Mouse (Mus musculus): ENCODE measurements around the gene Pde2a. TPM values are rescaled to one million over a fixed set of nuclear protein-coding genes. Genes with fewer than 3 reads are reported as not detected.

Gene Pde2a
- polyA plus RNA-seq, 1 experiment from 2014 or later, result 19.0 TPM

GRCm38 (mm10) chr7:101393694-101394504, 27.6 kb upstream of the Pde2a start:
- peak; percentile 89 for ATAC-seq (ENCODE audit: insufficient read depth, low FRiP score)
- WGBS, result 17% methylated on average over 8 of the region's 8 CpGs

GRCm38 (mm10) chr7:101394569-101394968, 26.9 kb upstream of the Pde2a start:
- Histone ChIP-seq H3K4me1 (ENCODE audit: control insufficient read depth, insufficient read depth, low read length) (peaks cover 43% of the 10 kb centered on the region), H3K4me2 (ENCODE audit: low read depth, low read length) (peak overlapping the region; percentile 59), H3K27ac (ENCODE audit: low read length) (peak overlapping the region; percentile 98), H3K36me3 (ENCODE audit: control insufficient read depth, insufficient read depth, low read length) (peaks cover 23% of the 10 kb centered on the region), H3K9ac (ENCODE audit: low read length) (peak overlapping the region; percentile 75), H3K27me3 (ENCODE audit: control insufficient read depth, insufficient read depth, low read length) (no peaks in the 10 kb centered on the region), H3K9me3 (replicated peaks; ENCODE audit: control insufficient read depth, low read length) (no peaks in the 10 kb centered on the region), H3K4me3 (replicated peaks; ENCODE audit: low read length) (peak overlapping the region; percentile 53)
- whole genome bisulfite sequencing, result 53% methylated on average over 3 of the region's 3 CpGs
- peak; percentile 1; the same call in 1 of the 2 replicates for ATAC-seq (ENCODE audit: insufficient read depth, low FRiP score)

More at GRCm38 (mm10) chr7:101393694-101394504, 27.6 kb upstream of the Pde2a start:
- peak overlapping the region; percentile 53 for H3K4me3 ChIP-seq (replicated peaks; ENCODE audit: low read length)
- H3K4me1 ChIP-seq (ENCODE audit: control insufficient read depth, insufficient read depth, low read length), result peaks cover 43% of the 10 kb centered on the region
- no peaks in the 10 kb centered on the region for H3K9me3 ChIP-seq (replicated peaks; ENCODE audit: control insufficient read depth, low read length)
- H3K4me2 ChIP-seq (ENCODE audit: low read depth, low read length), result peak overlapping the region; percentile 59
- H3K27me3 ChIP-seq (ENCODE audit: control insufficient read depth, insufficient read depth, low read length), result no peaks in the 10 kb centered on the region
- H3K9ac ChIP-seq (ENCODE audit: low read length), result peak overlapping the region; percentile 75
- peak overlapping the region; percentile 98 for H3K27ac ChIP-seq (ENCODE audit: low read length)
- H3K36me3 ChIP-seq (ENCODE audit: control insufficient read depth, insufficient read depth, low read length), result peaks cover 20% of the 10 kb centered on the region; the same call in 1 of the 2 replicates

GRCm38 (mm10) chr7:101395471-101395870, 26.0 kb upstream of the Pde2a start:
- H3K36me3 ChIP-seq (ENCODE audit: control insufficient read depth, insufficient read depth, low read length), result peaks cover 31% of the 10 kb centered on the region
- WGBS, result 40% methylated on average over 2 of the region's 2 CpGs
- peak overlapping the region; percentile 75 for H3K9ac ChIP-seq (ENCODE audit: low read length)
- H3K4me1 ChIP-seq (ENCODE audit: control insufficient read depth, insufficient read depth, low read length), result peaks cover 43% of the 10 kb centered on the region
- H3K4me3 ChIP-seq (replicated peaks; ENCODE audit: low read length), result peak overlapping the region; percentile 53
- peak; percentile 27; the same call in 1 of the 2 replicates for ATAC-seq (ENCODE audit: insufficient read depth, low FRiP score)
- peak overlapping the region; percentile 59 for H3K4me2 ChIP-seq (ENCODE audit: low read depth, low read length)
- H3K9me3 ChIP-seq (replicated peaks; ENCODE audit: control insufficient read depth, low read length), result no peaks in the 10 kb centered on the region
- peak overlapping the region; percentile 98 for H3K27ac ChIP-seq (ENCODE audit: low read length)
- H3K27me3 ChIP-seq (ENCODE audit: control insufficient read depth, insufficient read depth, low read length), result no peaks in the 10 kb centered on the region

GRCm38 (mm10) chr7:101397175-101397574, 24.3 kb upstream of the Pde2a start:
- peaks cover 46% of the 10 kb centered on the region for H3K36me3 ChIP-seq (ENCODE audit: control insufficient read depth, insufficient read depth, low read length)
- 85% methylated on average over 4 of the region's 4 CpGs for WGBS

GRCm38 (mm10) chr7:101401510-101401909, 20.0 kb upstream of the Pde2a start:
- 84% methylated on average over 7 of the region's 7 CpGs for whole genome bisulfite sequencing
- Histone ChIP-seq H3K4me2 (ENCODE audit: low read depth, low read length) (no peak overlapping the region), H3K9ac (ENCODE audit: low read length) (no peak overlapping the region), H3K27me3 (ENCODE audit: control insufficient read depth, insufficient read depth, low read length) (no peaks in the 10 kb centered on the region), H3K27ac (ENCODE audit: low read length) (no peak overlapping the region), H3K4me3 (replicated peaks; ENCODE audit: low read length) (no peak overlapping the region), H3K9me3 (replicated peaks; ENCODE audit: control insufficient read depth, low read length) (no peaks in the 10 kb centered on the region), H3K36me3 (ENCODE audit: control insufficient read depth, insufficient read depth, low read length) (peaks cover 67% of the 10 kb centered on the region), H3K4me1 (ENCODE audit: control insufficient read depth, insufficient read depth, low read length) (peaks cover 6% of the 10 kb centered on the region; the same call in 1 of the 2 replicates)
- ATAC-seq (ENCODE audit: insufficient read depth, low FRiP score), result no peak

More at GRCm38 (mm10) chr7:101397175-101397574, 24.3 kb upstream of the Pde2a start:
- H3K4me1 ChIP-seq (ENCODE audit: control insufficient read depth, insufficient read depth, low read length), result peaks cover 31% of the 10 kb centered on the region
- H3K27ac ChIP-seq (ENCODE audit: low read length), result no peak overlapping the region
- no peaks in the 10 kb centered on the region for H3K27me3 ChIP-seq (ENCODE audit: control insufficient read depth, insufficient read depth, low read length)
- no peak overlapping the region for H3K9ac ChIP-seq (ENCODE audit: low read length)
- ATAC-seq (ENCODE audit: insufficient read depth, low FRiP score), result no peak
- no peaks in the 10 kb centered on the region for H3K9me3 ChIP-seq (replicated peaks; ENCODE audit: control insufficient read depth, low read length)
- no peak overlapping the region for H3K4me3 ChIP-seq (replicated peaks; ENCODE audit: low read length)
- 0 out of 2 replicates have a peak overlapping the region, but pooled peaks have one; percentile 10 for H3K4me2 ChIP-seq (ENCODE audit: low read depth, low read length)

- no peak overlapping the region for H3K4me3 ChIP-seq (replicated peaks; ENCODE audit: low read length)
- H3K36me3 ChIP-seq (ENCODE audit: control insufficient read depth, insufficient read depth, low read length), result peaks cover 60% of the 10 kb centered on the region
- H3K4me2 ChIP-seq (ENCODE audit: low read depth, low read length), result no peak overlapping the region
- H3K27ac ChIP-seq (ENCODE audit: low read length), result no peak overlapping the region
- no peak for ATAC-seq (ENCODE audit: insufficient read depth, low FRiP score)
- no peaks in the 10 kb centered on the region for H3K27me3 ChIP-seq (ENCODE audit: control insufficient read depth, insufficient read depth, low read length)
- no peaks in the 10 kb centered on the region; the same call in 1 of the 2 replicates for H3K4me1 ChIP-seq (ENCODE audit: control insufficient read depth, insufficient read depth, low read length)
- 87% methylated on average over 5 of the region's 5 CpGs for WGBS
- H3K9ac ChIP-seq (ENCODE audit: low read length), result no peak overlapping the region
- no peaks in the 10 kb centered on the region for H3K9me3 ChIP-seq (replicated peaks; ENCODE audit: control insufficient read depth, low read length)
These were observed 17.7 kb upstream of the Pde2a start for GRCm38 (mm10) chr7:101403831-101404230.

- Histone ChIP-seq H3K4me2 (ENCODE audit: low read depth, low read length) (no peak within 1 kb of the TSS), H3K27me3 (ENCODE audit: control insufficient read depth, insufficient read depth, low read length) (no peaks in the 10 kb centered on the region), H3K4me3 (replicated peaks; ENCODE audit: low read length) (no peak within 1 kb of the TSS), H3K9ac (ENCODE audit: low read length) (0 out of 2 replicates have a peak within 1 kb of the TSS, but pooled peaks have one; percentile 31), H3K27ac (ENCODE audit: low read length) (peak within 1 kb of the TSS; percentile 67), H3K4me1 (ENCODE audit: control insufficient read depth, insufficient read depth, low read length) (peaks cover 21% of the 10 kb centered on the region), H3K9me3 (replicated peaks; ENCODE audit: control insufficient read depth, low read length) (no peaks in the 10 kb centered on the region; the same call in 1 of the 2 replicates), H3K36me3 (ENCODE audit: control insufficient read depth, insufficient read depth, low read length) (peaks cover 23% of the 10 kb centered on the region)
- 0 out of 2 replicates have a peak, but pooled peaks have one; percentile 12 for ATAC-seq (ENCODE audit: insufficient read depth, low FRiP score)
- WGBS, result 53% methylated on average over 11 of the region's 11 CpGs
These were observed 11.1 kb upstream of the Pde2a start, which contains the start of gene Gm45837 for GRCm38 (mm10) chr7:101410267-101410936. Gene Gm45837, plus strand, starts transcription at chr7:101410886.

- no peak overlapping the region for H3K4me3 ChIP-seq (replicated peaks; ENCODE audit: low read length)
- ATAC-seq (ENCODE audit: insufficient read depth, low FRiP score), result peak; percentile 17; the same call in 1 of the 2 replicates
- H3K4me1 ChIP-seq (ENCODE audit: control insufficient read depth, insufficient read depth, low read length), result peaks cover 33% of the 10 kb centered on the region
- H3K27ac ChIP-seq (ENCODE audit: low read length), result no peak overlapping the region
- no peaks in the 10 kb centered on the region; the same call in 1 of the 2 replicates for H3K9me3 ChIP-seq (replicated peaks; ENCODE audit: control insufficient read depth, low read length)
- no peak overlapping the region for H3K4me2 ChIP-seq (ENCODE audit: low read depth, low read length)
- H3K9ac ChIP-seq (ENCODE audit: low read length), result no peak overlapping the region
- peaks cover 19% of the 10 kb centered on the region for H3K36me3 ChIP-seq (ENCODE audit: control insufficient read depth, insufficient read depth, low read length)
- H3K27me3 ChIP-seq (ENCODE audit: control insufficient read depth, insufficient read depth, low read length), result no peaks in the 10 kb centered on the region
These were observed 8.7 kb upstream of the Pde2a start for GRCm38 (mm10) chr7:101412796-101413195.

All from stomach, embryonic 16.5 days (tissue).